Mouse (Mus musculus): ENCODE results near the gene Alox12.

DNA sequence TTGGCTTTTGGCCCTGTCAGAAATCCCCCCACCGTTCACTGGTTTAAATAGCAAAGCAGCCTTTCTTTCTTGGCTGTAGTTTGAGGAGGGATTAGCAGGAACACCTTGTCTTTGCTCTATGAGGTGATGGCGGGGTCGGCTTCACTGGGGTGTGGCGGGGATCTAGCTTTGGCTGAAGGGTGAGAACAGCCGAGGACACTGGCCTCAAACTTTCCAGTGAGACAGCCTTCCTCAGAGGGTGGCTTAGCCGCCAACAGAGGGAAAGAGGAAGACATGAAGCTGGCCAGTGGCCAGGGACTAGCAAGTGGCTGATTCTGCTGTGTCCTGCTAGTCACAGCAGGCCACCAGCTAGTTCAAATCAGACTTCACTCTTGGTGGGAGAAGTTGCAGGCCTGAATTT, 34.1 kb upstream of the Alox12 start:
- TF ChIP-seq CTCF (IDR thresholded peaks at IDR 0.05; ENCODE audit: control insufficient read depth, insufficient read depth, low read length) = no peak
- TF ChIP-seq POLR2A (IDR thresholded peaks at IDR 0.05; ENCODE audit: borderline replicate concordance, control insufficient read depth, low read depth, low read length) = no peak
